In the genomic region with DNA sequence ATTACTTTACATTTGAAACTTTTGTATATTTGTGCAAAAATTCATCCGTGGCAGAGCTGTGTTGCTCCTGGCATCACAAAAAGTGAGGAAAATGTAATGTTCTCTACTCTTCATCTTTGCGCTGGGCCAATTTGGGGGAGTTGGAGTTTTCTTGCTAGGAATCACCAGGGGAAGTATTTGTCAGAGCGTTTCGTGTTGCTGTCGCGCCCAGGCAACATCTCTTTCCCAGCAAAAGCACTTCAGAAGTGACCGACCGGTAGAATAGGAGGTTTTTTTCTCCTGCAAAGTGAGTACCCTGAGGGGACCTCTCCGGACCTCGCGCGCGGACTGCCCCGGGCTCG, we compare ENCODE assay signal across 8 mouse cellular contexts. TPM values are rescaled to one million over a fixed set of nuclear protein-coding genes. Genes with fewer than 3 reads are reported as not detected.
A peak's percentile ranks its signal among the peaks of the same experiment; 100 is the strongest.
DNase-seq lines count a peak whose midpoint lies in the region; ATAC-seq and TF ChIP-seq lines count a peak whose summit lies in the region.

No protein-coding gene starts in this region.

- TF ChIP-seq RAD21 in MEL (IDR thresholded peaks at IDR 0.05; ENCODE audit: low read depth, low read length) = no peak

- peak overlapping the region; percentile 100 for H3K4me3 ChIP-seq in kidney, adult 2 months (ENCODE audit: insufficient read depth, low read depth, low read length)
- peak overlapping the region; percentile 75 to 91 for H3K4me3 ChIP-seq in MEL (ENCODE audit: control insufficient read depth in 1 of 2, insufficient read depth in 1 of 2, low read depth in 2 of 2, low read length in 2 of 2)
- H3K4me3 ChIP-seq in hindbrain, embryonic 11.5 days (ENCODE audit: low read depth, low read length) = peak overlapping the region; percentile 71
- H3K4me3 ChIP-seq in midbrain, embryonic 11.5 days (ENCODE audit: low read depth, low read length) = peak overlapping the region; percentile 93

- peak overlapping the region; percentile 99 for H3K9ac ChIP-seq in MEL (ENCODE audit: control insufficient read depth, low read depth, low read length, poor library complexity, severe bottlenecking)
- H3K9ac ChIP-seq in hindbrain, embryonic 11.5 days (ENCODE audit: low read depth, low read length) = peak overlapping the region; percentile 76
- H3K9ac ChIP-seq in midbrain, embryonic 11.5 days (ENCODE audit: low read length) = peak overlapping the region; percentile 93

- peaks cover 15% of the 10 kb centered on the region; the same call in 1 of the 2 replicates for H3K4me1 ChIP-seq in kidney, adult 2 months (ENCODE audit: control insufficient read depth, insufficient read depth, low read length)
- H3K4me1 ChIP-seq in MEL (ENCODE audit: control insufficient read depth in 1 of 2, insufficient read depth in 2 of 2, low read length in 2 of 2) = peaks cover 9 to 16% of the 10 kb centered on the region in 2 experiments
- H3K4me1 ChIP-seq in hindbrain, embryonic 11.5 days (replicated peaks; ENCODE audit: control insufficient read depth, insufficient read depth, low read length) = no peaks in the 10 kb centered on the region
- peaks cover 17% of the 10 kb centered on the region for H3K4me1 ChIP-seq in midbrain, embryonic 11.5 days (ENCODE audit: control insufficient read depth, insufficient read depth, low read length)

- no peaks in the 10 kb centered on the region for H3K9me3 ChIP-seq in MEL (replicated peaks; ENCODE audit: insufficient read depth, low read length)
- H3K9me3 ChIP-seq in hindbrain, embryonic 11.5 days (ENCODE audit: control insufficient read depth, low read length) = no peaks in the 10 kb centered on the region
- no peaks in the 10 kb centered on the region for H3K9me3 ChIP-seq in midbrain, embryonic 11.5 days (ENCODE audit: control insufficient read depth, low read length)

- no peak for TF ChIP-seq EP300 in MEL (IDR thresholded peaks at IDR 0.05; ENCODE audit: low read depth in 1 of 2, low read length in 2 of 2)

- H3K79me2 ChIP-seq in MEL (ENCODE audit: control insufficient read depth, insufficient read depth, low read length, poor library complexity) = peaks cover 29% of the 10 kb centered on the region

- no peak for DNase-seq in kidney, adult 2 months
- no peak for DNase-seq in kidney, postnatal 36 days
- peak; percentile 60 for DNase-seq in MEL (ENCODE audit: low read depth, low spot score)
- DNase-seq in hindbrain, embryonic 11.5 days (ENCODE audit: low spot score) = no peak
- no peak for DNase-seq in midbrain, embryonic 11.5 days (ENCODE audit: low spot score, missing footprints)
- DNase-seq in right cerebral cortex, postnatal 14 days = no peak
- no peak for DNase-seq in adrenal gland, postnatal 36 days
- no peak for DNase-seq in ovary, postnatal 10 days (ENCODE audit: low spot score)

- peak overlapping the region; percentile 34; the same call in 1 of the 2 replicates for H3K27ac ChIP-seq in kidney, adult 2 months (ENCODE audit: insufficient read depth, low read depth, low read length)
- H3K27ac ChIP-seq in MEL (ENCODE audit: control insufficient read depth, low read depth, low read length) = peak overlapping the region; percentile 69
- H3K27ac ChIP-seq in hindbrain, embryonic 11.5 days (ENCODE audit: low read depth, low read length) = peak overlapping the region; percentile 87; the same call in 1 of the 2 replicates
- H3K27ac ChIP-seq in midbrain, embryonic 11.5 days (ENCODE audit: low read depth, low read length) = peak overlapping the region; percentile 84

- TF ChIP-seq POLR2A in kidney, adult 2 months (IDR thresholded peaks at IDR 0.05; ENCODE audit: low read depth, low read length) = no peak
- no peak for TF ChIP-seq POLR2A in MEL (IDR thresholded peaks at IDR 0.05; ENCODE audit: control insufficient read depth in 1 of 2, insufficient read depth in 1 of 2, low read depth in 1 of 2, low read length in 2 of 2, poor library complexity in 1 of 2)

- no peaks in the 10 kb centered on the region for H3K27me3 ChIP-seq in kidney, adult 2 months (replicated peaks; ENCODE audit: control insufficient read depth, insufficient read depth, low read length)
- H3K27me3 ChIP-seq in MEL (ENCODE audit: control insufficient read depth in 1 of 2, insufficient read depth in 2 of 2, low read length in 2 of 2) = no peaks in the 10 kb centered on the region
- H3K27me3 ChIP-seq in hindbrain, embryonic 11.5 days (ENCODE audit: control insufficient read depth, insufficient read depth, low read length) = no peaks in the 10 kb centered on the region; the same call in 1 of the 2 replicates
- no peaks in the 10 kb centered on the region for H3K27me3 ChIP-seq in midbrain, embryonic 11.5 days (ENCODE audit: control insufficient read depth, insufficient read depth, low read length)

- no peak for TF ChIP-seq CTCF in kidney, adult 2 months (conservative IDR thresholded peaks at IDR 0.05; ENCODE audit: insufficient read depth, insufficient read length, low read depth, low read length)
- no peak for TF ChIP-seq CTCF in MEL (IDR thresholded peaks at IDR 0.05 in 2 of 3, conservative IDR thresholded peaks at IDR 0.05 in 1 of 3; ENCODE audit: control insufficient read depth in 1 of 3, insufficient read depth in 1 of 3, low read depth in 2 of 3, low read length in 3 of 3, poor library complexity in 1 of 3, severe bottlenecking in 1 of 3)

- H3K4me2 ChIP-seq in hindbrain, embryonic 11.5 days (replicated peaks; ENCODE audit: low read depth, low read length) = peak overlapping the region; percentile 50
- H3K4me2 ChIP-seq in midbrain, embryonic 11.5 days = peak overlapping the region; percentile 71

- H3K36me3 ChIP-seq in kidney, adult 2 months (ENCODE audit: control insufficient read depth, insufficient read depth, low read length) = no peaks in the 10 kb centered on the region
- peaks cover 0 to 34% of the 10 kb centered on the region in 2 experiments; a peak in 2 of 4 replicates for H3K36me3 ChIP-seq in MEL (ENCODE audit: control insufficient read depth in 1 of 2, insufficient read depth in 2 of 2, low read length in 2 of 2)
- no peaks in the 10 kb centered on the region for H3K36me3 ChIP-seq in hindbrain, embryonic 11.5 days (ENCODE audit: control insufficient read depth, insufficient read depth, low read length)
- no peaks in the 10 kb centered on the region for H3K36me3 ChIP-seq in midbrain, embryonic 11.5 days (ENCODE audit: control insufficient read depth, insufficient read depth, low read length)

- ATAC-seq in hindbrain, embryonic 11.5 days (ENCODE audit: low FRiP score) = no peak
- ATAC-seq in midbrain, embryonic 11.5 days (ENCODE audit: low FRiP score) = no peak

- WGBS in kidney, adult 2 months = 2% methylated on average over 15 of the region's 15 CpGs
- WGBS in hindbrain, embryonic 11.5 days = 1% methylated on average over 14 of the region's 15 CpGs
- 1% methylated on average over 13 of the region's 15 CpGs for WGBS in midbrain, embryonic 11.5 days

TF ChIP-seq in MEL, 35 proteins besides CTCF, POLR2A, EP300 and RAD21:
- no peak for TF ChIP-seq USF2 (IDR thresholded peaks at IDR 0.05; ENCODE audit: borderline replicate concordance in 1 of 2, insufficient read depth in 1 of 2, low read depth in 1 of 2, low read length in 2 of 2)
- 0 out of 2 replicates have a peak, but pooled peaks have one; percentile 15 for TF ChIP-seq MXI1 (IDR thresholded peaks at IDR 0.05; ENCODE audit: low read depth, low read length)

RNA-seq across cellular contexts. Expression of gene Wdr78, which starts 4.5 kb away (rescaled TPM):
- 1.7 and 1.8 TPM in 2 replicates for polyA plus RNA-seq in kidney, adult 2 months (2012; rRNA removed)
- 0.77 and 1.1 TPM in 2 replicates for total RNA-seq in MEL (2012; rRNA removed)
- polyA plus RNA-seq in MEL (2012; ENCODE audit: insufficient read depth in 1 of 2, insufficient read length in 2 of 2, low read depth in 1 of 2, low replicate concordance in 2 of 2, missing spikeins in 1 of 2) = 1 to 10 TPM in 1 of 2 experiments, not detected in 1; 1.2 TPM
- 6.7 and 7.6 TPM in 2 replicates for polyA plus RNA-seq in hindbrain, embryonic 11.5 days (2014; fragmentation: Nextera tagmentation; extraction: Ambion mirVana)
- polyA plus RNA-seq in midbrain, embryonic 11.5 days (2014; fragmentation: Nextera tagmentation; extraction: Ambion mirVana) = 5.5 and 6.8 TPM in 2 replicates
- 1 to 10 TPM; 4.0 to 6.9 TPM for total RNA-seq in adrenal gland, postnatal 36 days (2021)

RNA-seq across cellular contexts. Expression of gene Mier1, which starts 4.7 kb away (rescaled TPM):
- 8.9 and 10.6 TPM in 2 replicates for polyA plus RNA-seq in kidney, adult 2 months (2012; rRNA removed)
- total RNA-seq in MEL (2012; rRNA removed) = 18.7 and 27.0 TPM in 2 replicates
- 10 to 100 TPM; 22.3 to 41.1 TPM for polyA plus RNA-seq in MEL (2012; ENCODE audit: insufficient read depth in 1 of 2, insufficient read length in 2 of 2, low read depth in 1 of 2, low replicate concordance in 2 of 2, missing spikeins in 1 of 2)
- polyA plus RNA-seq in hindbrain, embryonic 11.5 days (2014; fragmentation: Nextera tagmentation; extraction: Ambion mirVana) = 33.6 and 48.8 TPM in 2 replicates
- 31.8 and 37.7 TPM in 2 replicates for polyA plus RNA-seq in midbrain, embryonic 11.5 days (2014; fragmentation: Nextera tagmentation; extraction: Ambion mirVana)
- total RNA-seq in adrenal gland, postnatal 36 days (2021) = 10 to 100 TPM; 57.0 to 59.2 TPM

Comparison
In these comparisons a context has a peak if more than half of its experiments do, and no peak if none do; other contexts are left out.
1. H3K27ac ChIP-seq: peak in every context shown above with its lines; median percentile 87 in hindbrain, embryonic 11.5 days; 84 in midbrain, embryonic 11.5 days; 69 in MEL; 34 in kidney, adult 2 months.